Mouse (Mus musculus) common myeloid progenitor, adult 5-6 weeks (primary cell): ENCODE data around the gene Ccdc182. TPM values are rescaled to one million over a fixed set of nuclear protein-coding genes. Genes with fewer than 3 reads are reported as not detected.

Experiments used
- ATAC-seq: replicated peaks from 2 replicates; pipeline ENCODE4 v1.8.0; 2016; ENCODE audit warnings: low read depth, mild to moderate bottlenecking, moderate TSS enrichment, inconsistent platforms; ENCODE audit not compliant: poor library complexity, severe bottlenecking
- total RNA-seq: library from RNA; stranded (forward); fragments of 200-1000, 187-1606 nt; gene quantifications from 2 replicates; pipeline ENCODE4 v1.2.3, GENCODE M21; 2017

Gene Ccdc182
- not detected in 2 replicates for total RNA-seq

GRCm38 (mm10) chr11:88293631-88294393 lies at the start of gene Ccdc182:
Gene Ccdc182 (plus strand): TSS chr11:88294058.
- ATAC-seq, result peak; percentile 47; the same call in 1 of the 2 replicates

DNA sequence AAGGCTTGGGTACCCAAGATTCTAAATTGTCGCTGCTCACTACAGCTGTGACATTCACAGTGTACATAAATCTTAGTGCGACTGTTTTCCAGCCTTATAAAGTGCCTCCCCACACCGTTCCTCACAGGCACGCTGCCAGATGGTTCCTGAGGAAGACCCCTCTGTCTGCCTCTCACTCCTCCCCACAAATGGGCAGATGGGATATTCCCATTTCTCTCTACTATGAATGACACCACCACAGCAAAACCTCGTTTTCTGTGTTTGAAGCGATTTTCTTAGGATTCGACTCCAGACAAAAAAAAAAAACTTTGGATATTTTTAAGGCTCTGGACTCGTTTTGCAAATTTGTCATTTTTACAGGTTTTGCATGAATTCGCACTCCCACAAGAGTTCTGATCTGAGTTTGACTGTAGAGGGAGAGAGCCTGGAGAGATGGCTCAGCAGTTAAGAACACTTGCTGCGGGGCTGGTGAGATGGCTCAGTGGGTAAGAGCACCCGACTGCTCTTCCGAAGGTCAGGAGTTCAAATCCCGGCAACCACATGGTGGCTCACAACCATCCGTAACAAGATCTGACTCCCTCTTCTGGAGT lies 48.2 kb upstream of the Ccdc182 start:
- no peak for ATAC-seq

DNA sequence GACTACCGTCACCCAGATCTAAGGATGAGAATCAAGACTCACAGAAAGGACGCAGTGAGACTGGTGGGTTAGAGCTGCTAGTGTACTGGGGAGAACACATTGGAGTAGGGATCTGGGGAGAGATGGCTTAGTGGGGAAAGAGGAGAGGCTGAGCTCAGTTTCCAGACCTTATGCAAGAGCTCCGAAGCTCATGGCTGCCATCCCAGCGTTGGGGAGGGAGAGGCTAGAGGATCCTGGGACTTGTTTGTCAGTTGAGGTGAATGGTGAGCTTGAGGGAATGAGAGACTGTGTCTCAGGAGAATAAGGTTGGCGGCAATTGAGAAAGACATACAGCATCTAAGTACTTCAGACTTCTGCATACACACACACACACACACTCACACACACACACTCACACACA lies 45.2 kb upstream of the Ccdc182 start:
- ATAC-seq, result no peak

DNA sequence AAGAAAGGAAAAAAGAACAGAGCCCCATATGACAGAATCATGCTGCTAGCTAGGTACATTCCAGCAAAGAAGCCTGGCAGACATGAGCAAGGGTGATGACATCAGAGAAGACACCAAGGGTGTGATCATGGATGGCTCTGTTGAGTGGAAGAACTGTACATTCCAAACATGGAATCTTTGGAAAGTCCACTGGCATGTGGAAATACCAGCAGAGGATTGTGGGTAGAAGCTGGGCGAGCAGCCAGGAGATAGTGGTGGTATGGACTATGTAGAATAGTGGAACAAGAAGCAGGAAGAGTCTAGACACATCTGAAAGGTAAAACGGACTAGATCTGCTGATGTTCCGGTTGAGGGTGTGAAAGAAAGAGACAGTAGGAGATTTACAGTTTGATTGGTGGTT lies 43.3 kb upstream of the Ccdc182 start:
- no peak for ATAC-seq

GRCm38 (mm10) chr11:88251295-88251694 lies 42.6 kb upstream of the Ccdc182 start:
- ATAC-seq, result no peak

- peak; percentile 93 for ATAC-seq
Measured at GRCm38 (mm10) chr11:88251972-88252766, 41.7 kb upstream of the Ccdc182 start.

DNA sequence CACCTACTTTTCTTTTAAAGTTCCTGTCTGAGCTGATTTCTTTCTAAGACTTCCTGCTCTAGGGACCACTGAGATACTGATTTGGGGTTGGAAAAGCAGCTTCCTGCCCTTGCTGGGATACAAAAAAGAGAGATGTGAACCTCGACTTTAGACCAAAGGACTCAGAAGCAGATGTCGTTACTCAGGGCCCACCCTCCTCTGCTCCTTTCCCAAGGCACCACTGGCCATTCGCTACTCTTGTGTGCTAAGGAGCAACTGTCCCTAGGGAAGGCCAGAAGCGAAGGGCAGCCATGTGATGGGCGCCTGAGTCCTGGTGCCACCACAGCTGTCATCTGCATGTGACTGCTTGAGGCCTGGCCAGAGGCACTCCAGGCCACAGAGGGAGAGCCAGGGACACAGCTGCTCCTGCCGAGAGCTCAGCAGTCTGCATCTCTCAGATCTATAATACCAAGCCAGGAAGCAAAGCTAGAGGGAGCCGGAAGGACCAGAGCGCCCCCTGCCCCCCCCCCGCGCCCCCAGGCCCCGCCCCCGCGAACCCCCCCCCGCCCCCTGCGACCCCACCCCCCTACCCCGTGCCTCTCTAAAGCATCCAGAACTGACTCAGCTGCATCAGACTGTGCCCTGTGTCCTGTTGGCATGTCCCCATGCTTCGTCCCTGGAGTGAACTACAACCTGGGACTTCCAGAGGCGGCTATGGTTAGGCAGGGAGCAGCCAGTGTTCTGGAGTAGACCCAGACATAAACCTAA lies 40.9 kb upstream of the Ccdc182 start:
- no peak for ATAC-seq

DNA sequence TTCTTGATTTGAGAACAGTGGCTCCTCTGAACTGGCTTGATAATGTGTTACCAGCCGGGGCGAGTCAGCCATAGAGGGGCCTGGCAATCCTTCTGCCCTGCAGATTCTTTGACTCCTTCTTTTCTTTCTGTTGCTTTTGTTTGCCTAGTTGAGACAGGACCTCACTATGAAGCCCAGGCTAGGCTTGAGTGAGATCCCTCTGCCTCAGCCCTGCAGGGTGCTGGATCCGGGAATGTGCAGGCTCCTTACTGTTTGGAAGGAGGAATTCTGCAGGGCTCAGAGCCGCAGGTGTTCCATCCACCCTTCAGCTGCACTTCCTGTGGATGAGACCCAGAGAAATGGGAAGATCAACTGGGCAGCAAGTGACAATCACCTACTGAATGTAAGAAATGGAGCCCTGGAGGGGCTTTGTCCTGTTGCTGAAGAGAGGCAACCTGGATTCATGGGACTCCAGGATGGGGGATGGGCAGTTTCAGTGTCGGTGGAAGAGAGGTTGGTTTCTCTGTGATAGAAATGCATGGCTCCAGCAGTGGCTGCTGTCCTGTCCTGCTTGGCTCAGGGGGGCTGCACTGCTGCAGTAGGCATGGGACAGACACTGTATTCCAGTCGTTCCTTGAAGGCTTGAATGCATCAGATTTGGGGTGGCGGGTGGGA lies 40.2 kb upstream of the Ccdc182 start:
- ATAC-seq, result no peak

GRCm38 (mm10) chr11:88257700-88258099 lies 36.2 kb upstream of the Ccdc182 start:
- no peak for ATAC-seq

DNA sequence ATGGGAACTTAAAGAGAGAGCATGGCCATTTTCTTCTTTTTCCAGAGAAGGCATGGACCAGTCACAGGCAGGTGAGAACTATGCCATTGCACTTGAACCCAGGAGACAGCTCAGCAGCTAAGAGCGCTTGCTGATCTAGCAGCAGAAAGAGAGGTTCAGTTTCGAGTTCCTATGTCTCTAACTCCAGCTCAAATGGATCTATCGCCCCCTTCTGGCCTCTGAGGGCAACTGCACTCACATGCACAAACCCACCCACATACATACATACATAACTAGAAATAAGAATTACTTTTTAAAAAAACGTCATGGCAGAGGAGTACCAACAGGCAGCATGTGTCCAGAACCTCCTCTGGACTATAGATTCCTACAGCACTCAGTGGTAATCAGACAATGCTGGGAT lies 35.6 kb upstream of the Ccdc182 start:
- no peak for ATAC-seq

GRCm38 (mm10) chr11:88260463-88260862 lies 33.4 kb upstream of the Ccdc182 start:
- ATAC-seq, result no peak

GRCm38 (mm10) chr11:88264889-88265288 lies 29.0 kb upstream of the Ccdc182 start:
- ATAC-seq, result no peak

- no peak for ATAC-seq
Measured at GRCm38 (mm10) chr11:88266311-88266710, 27.5 kb upstream of the Ccdc182 start.

GRCm38 (mm10) chr11:88271870-88272269 lies 22.0 kb upstream of the Ccdc182 start:
- ATAC-seq, result peak; percentile 52; the same call in 1 of the 2 replicates

GRCm38 (mm10) chr11:88274111-88274879 lies 19.6 kb upstream of the Ccdc182 start:
- ATAC-seq, result no peak

GRCm38 (mm10) chr11:88274901-88275498 lies 18.9 kb upstream of the Ccdc182 start:
- ATAC-seq, result no peak

- ATAC-seq, result no peak
Measured at GRCm38 (mm10) chr11:88275949-88276348, 17.9 kb upstream of the Ccdc182 start.

- ATAC-seq, result no peak
Measured at GRCm38 (mm10) chr11:88276534-88277308, 17.1 kb upstream of the Ccdc182 start.
